Comparison of ENCODE assay signal across 11 mouse cellular contexts in the genomic region with DNA sequence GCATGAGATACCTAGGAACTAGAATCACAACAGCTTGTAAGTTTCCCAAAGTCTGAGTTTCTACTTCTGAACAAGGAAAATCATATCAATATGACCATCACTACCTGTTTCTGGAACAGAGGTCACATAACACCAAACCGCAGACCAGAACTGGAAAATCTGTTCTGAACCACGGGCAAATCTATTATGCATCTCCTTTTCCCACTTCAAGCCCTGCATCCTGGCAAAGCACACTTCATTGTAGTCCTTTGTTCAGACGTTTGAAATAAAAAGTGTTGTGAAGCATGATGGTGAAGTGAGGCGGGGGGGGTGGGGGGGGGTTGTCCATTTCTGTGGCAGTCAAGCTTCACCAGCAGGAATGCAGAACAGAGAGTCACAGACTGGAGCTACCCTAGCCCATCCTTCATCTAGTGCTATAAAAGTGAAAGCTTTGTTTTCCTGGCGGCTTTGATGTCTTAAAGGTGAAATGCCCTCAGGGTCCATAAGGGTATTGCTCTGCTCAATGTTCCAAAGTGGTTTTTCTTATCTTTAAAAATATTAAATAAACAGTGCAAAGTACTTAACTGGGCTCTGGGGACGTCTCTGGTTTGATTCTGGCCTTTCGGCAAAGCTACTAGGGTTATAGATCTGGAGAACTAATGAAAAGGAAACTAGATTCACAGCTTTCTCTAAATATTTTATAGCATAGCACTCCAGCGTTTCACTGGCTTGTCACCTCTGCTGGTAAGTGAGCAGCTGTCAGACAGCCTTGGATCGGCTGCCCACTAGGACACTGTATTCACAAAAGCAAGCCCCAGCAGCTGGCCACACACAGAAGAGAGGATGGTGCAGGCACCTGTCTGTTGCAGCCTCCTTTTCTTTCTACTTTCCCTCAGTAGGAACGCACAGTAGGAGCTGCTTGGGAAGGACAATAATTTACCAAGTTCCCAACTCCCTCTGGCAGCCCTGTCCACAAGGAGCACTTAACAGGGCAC.
DNase-seq lines count a peak whose midpoint lies in the region; ATAC-seq and TF ChIP-seq lines count a peak whose summit lies in the region.
"Had no signal": no experiment of that assay in that cellular context is flagged by ENCODE, and none has a peak within 500 bp of the region (broad histone marks: within the 10 kb centered on the region; RNA-seq: fewer than 3 reads in every experiment).

No protein-coding gene starts in this region.

- H3K4me1 ChIP-seq in hindbrain, embryonic 10.5 days (replicated peaks) = peaks cover 12% of the 10 kb centered on the region
- no peaks in the 10 kb centered on the region for H3K4me1 ChIP-seq in hindbrain, postnatal 0 days (ENCODE audit: insufficient read depth, low read length)
- H3K4me1 ChIP-seq in embryonic facial prominence, embryonic 11.5 days (ENCODE audit: control insufficient read depth, insufficient read depth, low read length) = no peaks in the 10 kb centered on the region
- peaks cover 12% of the 10 kb centered on the region for H3K4me1 ChIP-seq in limb, embryonic 12.5 days (replicated peaks)
- no peaks in the 10 kb centered on the region for H3K4me1 ChIP-seq in neural tube, embryonic 14.5 days (ENCODE audit: control insufficient read depth, insufficient read depth, low read length)
- H3K4me1 ChIP-seq: embryonic facial prominence, embryonic 13.5 days had no signal

- intact Hi-C loops in left cerebral cortex, postnatal 4 days (cut with DNase I) = no loop called here

- 36% methylated on average over 10 of the region's 10 CpGs for WGBS in hindbrain, embryonic 10.5 days
- 27% methylated on average over 10 of the region's 10 CpGs for WGBS in hindbrain, postnatal 0 days
- WGBS in embryonic facial prominence, embryonic 11.5 days = 38% methylated on average over 10 of the region's 10 CpGs
- WGBS in limb, embryonic 12.5 days = 22% methylated on average over 10 of the region's 10 CpGs
- WGBS in neural tube, embryonic 14.5 days = 16% methylated on average over 10 of the region's 10 CpGs

- H3K36me3 ChIP-seq in hindbrain, embryonic 10.5 days = no peaks in the 10 kb centered on the region
- H3K36me3 ChIP-seq in hindbrain, postnatal 0 days (ENCODE audit: insufficient read depth, low read length) = no peaks in the 10 kb centered on the region
- no peaks in the 10 kb centered on the region for H3K36me3 ChIP-seq in embryonic facial prominence, embryonic 11.5 days (replicated peaks; ENCODE audit: control insufficient read depth, insufficient read depth, low read depth, low read length)
- H3K36me3 ChIP-seq in limb, embryonic 12.5 days = no peaks in the 10 kb centered on the region
- H3K36me3 ChIP-seq in neural tube, embryonic 14.5 days (ENCODE audit: control insufficient read depth, insufficient read depth, low read length) = no peaks in the 10 kb centered on the region
- H3K36me3 ChIP-seq: embryonic facial prominence, embryonic 13.5 days had no signal

- no peaks in the 10 kb centered on the region for H3K9me3 ChIP-seq in hindbrain, embryonic 10.5 days
- H3K9me3 ChIP-seq in hindbrain, postnatal 0 days (ENCODE audit: low read length) = no peaks in the 10 kb centered on the region
- no peaks in the 10 kb centered on the region for H3K9me3 ChIP-seq in embryonic facial prominence, embryonic 11.5 days (replicated peaks; ENCODE audit: control insufficient read depth, low read length)
- H3K9me3 ChIP-seq in limb, embryonic 12.5 days = no peaks in the 10 kb centered on the region
- H3K9me3 ChIP-seq in neural tube, embryonic 14.5 days (ENCODE audit: control insufficient read depth, low read length) = no peaks in the 10 kb centered on the region
- H3K9me3 ChIP-seq: embryonic facial prominence, embryonic 13.5 days had no signal

- TF ChIP-seq CTCF in hindbrain, postnatal 0 days (IDR thresholded peaks at IDR 0.05; ENCODE audit: low read depth) = no peak

- no peak for ATAC-seq in hindbrain, postnatal 0 days
- ATAC-seq in embryonic facial prominence, embryonic 11.5 days (replicated peaks; ENCODE audit: insufficient number of reproducible peaks, low FRiP score, low TSS enrichment, low read depth) = peak; percentile 44; the same call in 1 of the 2 replicates
- peak; percentile 75; the same call in 1 of the 2 replicates for ATAC-seq in limb, embryonic 12.5 days (ENCODE audit: insufficient number of reproducible peaks, insufficient read depth, low FRiP score, low TSS enrichment, low read depth)
- ATAC-seq in neural tube, embryonic 14.5 days (ENCODE audit: low read depth) = peak; percentile 69; the same call in 1 of the 2 replicates
- ATAC-seq: inflammation-experienced regulatory T-cells, adult 6 months had no signal

- no peaks in the 10 kb centered on the region for H3K27me3 ChIP-seq in hindbrain, embryonic 10.5 days (ENCODE audit: insufficient read depth, poor library complexity, severe bottlenecking)
- H3K27me3 ChIP-seq in hindbrain, postnatal 0 days (ENCODE audit: insufficient read depth, low read length) = no peaks in the 10 kb centered on the region
- H3K27me3 ChIP-seq in embryonic facial prominence, embryonic 11.5 days (ENCODE audit: control insufficient read depth, insufficient read depth, low read length) = no peaks in the 10 kb centered on the region
- H3K27me3 ChIP-seq in limb, embryonic 12.5 days = no peaks in the 10 kb centered on the region; the same call in 1 of the 2 replicates
- H3K27me3 ChIP-seq in neural tube, embryonic 14.5 days (ENCODE audit: control insufficient read depth, insufficient read depth, low read length) = no peaks in the 10 kb centered on the region
- H3K27me3 ChIP-seq: embryonic facial prominence, embryonic 13.5 days had no signal

- H3K9ac ChIP-seq in hindbrain, postnatal 0 days (replicated peaks; ENCODE audit: low read length) = no peak overlapping the region
- H3K9ac ChIP-seq in embryonic facial prominence, embryonic 11.5 days (replicated peaks; ENCODE audit: low read length) = no peak overlapping the region
- H3K9ac ChIP-seq in limb, embryonic 12.5 days (replicated peaks) = no peak overlapping the region; the same call in 1 of the 2 replicates
- H3K9ac ChIP-seq in neural tube, embryonic 14.5 days (replicated peaks; ENCODE audit: low read depth, low read length) = no peak overlapping the region
- H3K9ac ChIP-seq: embryonic facial prominence, embryonic 13.5 days had no signal

- peak overlapping the region; percentile 50; the same call in 1 of the 2 replicates for H3K27ac ChIP-seq in hindbrain, embryonic 10.5 days
- H3K27ac ChIP-seq in hindbrain, postnatal 0 days = no peak overlapping the region
- no peak overlapping the region for H3K27ac ChIP-seq in embryonic facial prominence, embryonic 11.5 days (replicated peaks; ENCODE audit: low read depth, low read length)
- no peak overlapping the region for H3K27ac ChIP-seq in limb, embryonic 12.5 days
- no peak overlapping the region for H3K27ac ChIP-seq in neural tube, embryonic 14.5 days (ENCODE audit: low read depth, low read length)
- H3K27ac ChIP-seq: embryonic facial prominence, embryonic 13.5 days had no signal

- no peak overlapping the region for H3K4me3 ChIP-seq in hindbrain, embryonic 10.5 days
- no peak overlapping the region for H3K4me3 ChIP-seq in hindbrain, postnatal 0 days (ENCODE audit: low read length)
- H3K4me3 ChIP-seq in embryonic facial prominence, embryonic 11.5 days (ENCODE audit: low read depth, low read length) = no peak overlapping the region
- no peak overlapping the region for H3K4me3 ChIP-seq in limb, embryonic 12.5 days (replicated peaks)
- no peak overlapping the region for H3K4me3 ChIP-seq in neural tube, embryonic 14.5 days (ENCODE audit: low read depth, low read length)
- H3K4me3 ChIP-seq: embryonic facial prominence, embryonic 13.5 days had no signal

- peak; percentile 6 for DNase-seq in hindbrain, embryonic 10.5 days (ENCODE audit: low spot score)
- no peak for DNase-seq in hindbrain, postnatal 0 days (ENCODE audit: low spot score)
- DNase-seq in embryonic facial prominence, embryonic 11.5 days (ENCODE audit: low spot score) = peak; percentile 2
- DNase-seq in left cerebral cortex, postnatal 4 days = no peak
- no peak for DNase-seq in adrenal gland, postnatal 14 days
- no peak for DNase-seq in heart, adult 8-10 months (ENCODE audit: low spot score)
- DNase-seq: thymus, adult 2 months had no signal

- H3K4me2 ChIP-seq in hindbrain, postnatal 0 days (ENCODE audit: low read depth, low read length) = no peak overlapping the region
- H3K4me2 ChIP-seq in embryonic facial prominence, embryonic 11.5 days (ENCODE audit: low read depth, low read length) = no peak overlapping the region
- H3K4me2 ChIP-seq in limb, embryonic 12.5 days = peak overlapping the region; percentile 26
- no peak overlapping the region for H3K4me2 ChIP-seq in neural tube, embryonic 14.5 days (ENCODE audit: low read depth, low read length)
- H3K4me2 ChIP-seq: embryonic facial prominence, embryonic 13.5 days had no signal

Comparison
In these comparisons a context has a peak if more than half of its experiments do, and no peak if none do; other contexts are left out.
1. DNase-seq: peak in hindbrain, embryonic 10.5 days (single experiment) and embryonic facial prominence, embryonic 11.5 days (single experiment); none in hindbrain, postnatal 0 days (single experiment), left cerebral cortex, postnatal 4 days (single experiment), adrenal gland, postnatal 14 days (single experiment) and heart, adult 8-10 months (single experiment).